Mouse (Mus musculus) layer of hippocampus, adult 9-11 months (tissue): ENCODE data around the gene Nup210.
"Not testable (repeated sequence)": the region's sequence is repeated elsewhere in the genome, so short reads cannot be mapped to it uniquely, and the experiment has no call there.

Source experiments
- DNase-seq: peaks from one replicate; pipeline ENCODE4 v3.0.0; 2022

Gene Nup210

DNA sequence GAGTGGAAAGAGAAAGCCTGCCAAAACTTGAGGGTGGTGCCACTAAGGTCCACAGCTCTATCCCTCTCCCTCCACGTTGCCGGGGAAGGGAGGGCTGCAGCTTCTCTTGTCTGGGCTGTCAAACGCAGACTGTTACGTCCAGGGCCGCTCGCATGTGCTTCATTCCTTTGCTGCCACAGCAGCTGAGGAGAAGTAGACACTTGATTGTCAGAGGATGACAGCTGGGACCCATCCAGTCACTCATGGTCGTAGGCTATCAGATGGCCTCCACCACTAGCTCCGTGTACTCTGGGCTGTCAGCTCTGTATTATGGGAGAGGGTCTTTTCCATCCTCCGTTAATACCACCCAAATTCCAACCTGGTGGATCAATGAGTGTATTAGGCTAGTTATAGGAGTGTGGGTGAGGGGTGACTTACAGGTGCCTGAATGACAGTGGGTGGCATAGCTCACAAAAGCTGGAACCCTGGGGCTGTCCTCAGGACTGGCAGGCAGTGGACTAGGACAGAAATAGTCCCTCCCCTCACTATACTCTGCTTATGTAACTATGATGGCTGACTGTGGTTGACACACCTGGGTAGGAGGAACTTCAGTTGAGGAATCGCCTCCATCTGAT lies 20.8 kb upstream of the Nup210 start:
- DNase-seq = no peak

- DNase-seq = no peak
Observed at GRCm38 (mm10) chr6:91130856-91131255, 14.2 kb upstream of the Nup210 start.

GRCm38 (mm10) chr6:91128996-91129395 lies 12.4 kb upstream of the Nup210 start:
- no peak for DNase-seq

DNA sequence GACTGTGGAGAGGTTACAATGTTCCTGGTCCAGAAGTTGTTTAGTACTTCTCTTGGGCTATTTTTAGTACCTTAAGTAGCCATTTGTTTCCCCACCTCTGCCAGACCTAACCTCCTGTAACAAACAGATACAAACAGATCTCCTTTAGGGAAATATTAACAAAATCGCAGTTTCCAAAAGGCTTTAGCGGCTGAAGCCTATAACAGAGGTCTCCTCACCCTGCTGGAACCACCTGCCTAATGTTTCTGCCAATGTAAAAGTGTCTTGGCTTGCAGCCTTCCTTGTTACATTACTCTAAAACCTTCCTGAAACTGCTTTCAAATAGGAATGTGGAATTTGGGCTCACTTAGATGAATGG lies 8.6 kb upstream of the Nup210 start:
- DNase-seq = no peak

- DNase-seq = no peak
Observed at GRCm38 (mm10) chr6:91124286-91125227, 7.9 kb upstream of the Nup210 start.

GRCm38 (mm10) chr6:91123453-91123852 lies 6.8 kb upstream of the Nup210 start:
- no peak for DNase-seq

DNA sequence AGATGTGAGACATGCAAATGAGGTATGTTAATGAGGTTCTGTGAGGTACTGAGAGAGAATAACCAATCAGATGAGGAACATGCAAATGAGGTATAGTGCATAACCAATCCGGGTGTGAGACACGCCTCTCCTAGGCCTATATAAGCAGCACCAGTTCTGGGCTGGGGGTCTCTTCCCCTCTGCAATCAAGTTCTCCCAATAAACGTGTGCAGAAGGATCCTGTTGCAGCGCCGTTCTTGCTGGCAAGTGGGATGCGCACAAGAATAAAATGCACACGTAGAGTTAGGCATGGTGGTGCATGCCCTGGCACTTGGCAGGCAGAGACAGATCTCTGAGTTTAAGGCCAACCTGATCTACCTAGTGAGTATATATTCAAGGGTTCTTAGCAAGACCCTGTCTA lies 4.5 kb upstream of the Nup210 start:
- not testable (repeated sequence) for DNase-seq

DNA sequence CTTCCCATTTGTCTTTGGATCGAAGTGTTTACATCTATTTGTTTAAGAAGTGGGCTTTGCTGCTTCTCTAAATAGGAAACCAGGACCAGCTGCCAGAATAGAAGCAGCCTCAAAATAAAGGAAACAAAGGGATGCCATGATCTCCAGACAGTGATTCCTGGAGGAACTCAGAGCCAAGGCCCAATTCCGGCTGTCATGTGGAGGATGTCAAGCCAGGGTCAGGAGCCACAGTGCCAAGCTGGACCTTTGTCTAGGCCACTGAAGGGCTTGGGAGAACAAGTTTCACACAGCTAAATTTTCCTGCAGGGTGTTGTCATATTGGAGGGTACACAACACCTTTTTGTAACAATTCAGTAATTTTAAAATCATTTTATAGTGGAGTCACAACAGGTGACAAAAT lies 3.6 kb upstream of the Nup210 start:
- DNase-seq = no peak

DNA sequence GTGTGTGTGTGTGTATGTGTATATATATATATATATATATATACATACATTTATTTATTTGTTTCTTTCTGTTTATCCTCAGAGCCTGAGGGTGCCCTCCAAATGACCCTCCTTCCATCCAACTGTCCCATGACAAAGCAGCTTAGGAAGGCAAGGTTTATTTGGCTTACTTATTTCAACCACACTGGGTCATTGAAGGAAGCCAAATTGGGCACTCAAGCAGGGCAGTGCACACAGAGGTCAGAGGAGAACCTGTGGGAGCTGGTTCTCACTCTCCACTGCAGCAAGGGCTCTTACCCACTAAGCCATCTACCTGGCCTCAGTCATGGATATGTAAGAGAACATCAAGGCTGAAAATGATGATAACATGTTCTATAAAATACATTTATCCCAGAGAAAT lies 1.9 kb upstream of the Nup210 start:
- DNase-seq = no peak

GRCm38 (mm10) chr6:91117149-91117548 lies 520 bp upstream of the Nup210 start:
- peak; percentile 18 for DNase-seq

GRCm38 (mm10) chr6:91115863-91116243 lies 776 bp downstream of the Nup210 start:
- DNase-seq = no peak

- DNase-seq = no peak
Observed at GRCm38 (mm10) chr6:91115158-91115557, 1.5 kb downstream of the Nup210 start.

DNA sequence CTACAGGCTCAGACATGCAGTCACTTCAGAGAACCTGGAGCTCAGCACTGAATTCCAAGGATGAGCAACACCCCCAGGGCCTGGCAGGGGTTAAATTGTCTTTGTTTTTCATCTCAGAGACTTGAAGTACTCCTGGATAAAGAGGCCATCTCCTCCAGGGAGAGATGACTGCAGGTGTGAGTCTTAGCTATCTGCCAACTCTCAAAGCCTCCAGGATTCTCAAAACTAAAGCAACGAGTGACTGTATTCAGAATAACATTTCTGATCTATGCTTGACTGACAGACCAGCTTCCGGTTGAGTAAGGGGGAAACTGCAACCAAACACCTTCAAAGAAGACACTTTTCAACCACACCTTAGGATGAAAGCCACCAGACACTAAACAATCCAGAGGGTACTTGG lies 1.9 kb downstream of the Nup210 start:
- no peak for DNase-seq

- no peak for DNase-seq
Observed at GRCm38 (mm10) chr6:91111954-91112252, 4.7 kb downstream of the Nup210 start.

DNA sequence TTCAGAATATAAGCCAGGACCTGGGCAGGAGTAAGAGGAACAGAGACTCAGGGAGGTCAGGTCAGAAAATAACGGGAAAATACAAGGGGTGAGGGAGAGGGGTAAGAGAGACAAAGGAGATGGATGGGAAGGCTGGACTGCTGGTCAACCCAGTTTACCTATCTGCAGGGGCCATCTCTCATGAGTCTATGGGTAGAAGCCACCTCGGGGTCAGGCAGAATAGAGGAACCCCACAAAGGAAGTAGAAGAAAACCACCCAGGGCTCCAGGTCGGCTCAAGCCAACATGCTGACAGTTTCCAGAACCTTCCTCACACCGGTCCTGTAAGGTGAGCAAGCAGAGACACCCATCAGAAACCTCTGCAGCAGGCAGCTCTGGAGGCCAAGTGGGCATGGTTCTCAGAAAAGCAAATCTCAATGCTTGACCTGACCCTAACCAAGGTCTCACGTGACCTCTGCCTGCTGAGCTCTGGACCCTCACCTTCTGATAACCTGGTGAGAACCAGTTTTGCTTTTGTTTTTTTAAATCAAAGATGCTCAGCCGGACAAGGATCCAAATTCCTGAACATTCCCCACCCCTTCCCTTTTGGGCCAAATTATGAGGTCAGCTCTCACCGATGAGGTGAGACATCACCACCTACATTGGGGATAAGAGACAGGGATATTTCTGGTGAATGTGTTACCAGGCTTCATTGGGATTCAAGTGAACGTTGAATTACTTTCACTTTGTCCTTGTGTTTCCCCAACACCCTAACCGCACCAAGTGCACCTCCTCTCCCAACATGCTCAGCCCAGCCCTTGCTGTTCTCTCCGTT lies 5.3 kb downstream of the Nup210 start:
- DNase-seq = no peak

DNA sequence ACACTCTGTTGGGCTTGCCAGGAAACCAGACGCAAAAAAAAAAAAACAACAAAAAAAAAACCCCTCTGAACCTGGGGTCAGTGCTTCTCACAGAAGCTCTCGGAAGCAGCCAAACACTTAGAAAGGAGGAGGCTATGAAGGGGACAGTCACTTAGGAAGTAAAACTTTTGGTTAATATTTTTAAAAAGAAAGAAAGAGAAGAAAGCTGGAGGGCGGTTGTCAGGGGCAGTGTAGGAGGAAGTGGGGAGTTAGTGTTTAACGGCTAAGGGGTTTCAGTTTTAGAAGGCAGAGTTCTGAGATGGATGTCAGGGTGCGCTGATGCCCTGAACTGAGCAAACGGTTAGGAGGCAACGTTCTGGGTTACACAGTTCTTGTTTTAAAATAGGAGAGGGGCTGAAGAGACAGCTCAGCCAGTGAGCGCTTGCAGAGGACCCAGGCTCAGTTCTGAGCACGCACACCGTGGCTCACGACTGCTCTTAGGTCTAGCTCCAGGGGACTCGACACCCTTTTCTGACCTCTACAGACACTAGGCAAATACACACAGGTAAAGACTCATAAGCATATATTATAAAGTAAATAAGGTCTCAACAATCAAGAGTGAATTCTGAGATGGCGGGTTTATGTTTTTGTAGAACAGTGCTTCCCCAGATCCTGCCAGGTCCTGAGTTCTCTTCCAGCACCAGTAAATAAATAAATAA lies 6.2 kb downstream of the Nup210 start:
- DNase-seq = no peak

DNA sequence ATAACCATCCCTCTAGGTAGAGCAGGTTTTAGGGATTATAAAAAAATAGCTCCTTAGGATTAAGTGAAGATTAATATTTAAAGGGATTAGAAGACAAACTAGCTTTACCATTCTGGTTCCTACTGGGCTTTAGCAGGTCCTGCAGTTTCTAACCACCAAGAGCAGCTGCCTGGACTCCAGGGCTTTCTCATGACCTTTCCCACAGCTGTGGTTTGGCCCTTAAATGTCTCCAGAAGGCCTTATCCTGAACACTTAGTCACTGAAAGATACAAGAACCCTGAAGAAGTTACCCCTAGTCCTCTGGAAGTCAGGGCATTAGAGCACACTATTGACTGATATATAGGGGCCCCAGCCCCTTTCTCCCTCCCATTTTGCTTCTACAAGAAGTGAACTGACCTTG lies 7.1 kb downstream of the Nup210 start:
- DNase-seq = no peak

DNA sequence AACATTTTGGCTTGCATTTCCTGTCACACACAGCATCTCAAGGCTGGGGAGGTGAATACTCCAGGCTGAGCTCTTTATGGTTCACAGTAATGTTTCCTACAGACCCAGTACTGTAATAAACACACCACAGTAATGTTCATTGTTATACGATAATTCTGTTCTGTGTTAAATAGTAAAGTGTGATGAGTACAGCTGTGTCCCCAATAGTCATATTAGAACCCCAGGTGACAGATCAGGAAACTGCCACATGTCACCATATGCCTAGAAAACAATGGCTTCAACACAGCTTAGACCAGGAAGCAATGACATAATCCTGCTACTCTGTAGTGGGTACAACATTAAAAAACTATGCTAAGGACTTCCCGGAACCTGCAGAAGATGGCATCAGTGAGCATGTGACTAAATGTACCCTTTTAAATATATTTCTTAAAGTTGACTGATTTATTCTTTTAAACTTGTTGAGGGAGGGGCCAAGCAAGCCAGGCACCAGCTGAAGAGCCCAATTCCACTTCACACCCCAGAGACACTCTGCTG lies 7.6 kb downstream of the Nup210 start:
- no peak for DNase-seq

DNA sequence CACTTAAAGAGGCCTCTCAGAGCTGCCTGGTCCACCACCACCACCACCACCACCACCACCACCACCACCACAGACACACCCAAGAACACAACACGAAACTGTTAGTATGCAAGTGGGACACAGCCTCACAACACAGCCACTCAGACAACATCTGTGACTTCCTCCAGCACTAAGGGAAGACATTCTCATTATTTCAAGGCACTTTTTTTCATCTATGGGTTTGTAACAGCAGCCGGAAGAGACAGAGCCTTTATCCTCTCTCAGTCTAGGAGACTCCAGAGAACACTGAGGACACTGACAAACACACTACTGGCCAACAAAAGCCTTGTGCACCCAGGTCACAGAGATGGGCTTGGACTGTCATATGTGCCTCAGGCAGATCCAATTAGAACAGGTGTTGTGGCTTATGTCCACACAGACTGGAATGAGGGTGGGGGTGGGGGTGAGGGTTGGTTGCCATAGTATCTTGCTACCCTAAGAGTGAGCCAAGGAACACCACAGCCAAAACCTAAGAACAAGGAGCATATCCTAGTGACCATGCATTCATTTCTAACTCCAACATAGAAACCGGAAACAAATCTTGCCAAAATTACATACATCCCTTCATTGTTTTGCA lies 8.2 kb downstream of the Nup210 start:
- DNase-seq = no peak

- DNase-seq = no peak
Observed at GRCm38 (mm10) chr6:91105400-91106129, 11.1 kb downstream of the Nup210 start.

DNA sequence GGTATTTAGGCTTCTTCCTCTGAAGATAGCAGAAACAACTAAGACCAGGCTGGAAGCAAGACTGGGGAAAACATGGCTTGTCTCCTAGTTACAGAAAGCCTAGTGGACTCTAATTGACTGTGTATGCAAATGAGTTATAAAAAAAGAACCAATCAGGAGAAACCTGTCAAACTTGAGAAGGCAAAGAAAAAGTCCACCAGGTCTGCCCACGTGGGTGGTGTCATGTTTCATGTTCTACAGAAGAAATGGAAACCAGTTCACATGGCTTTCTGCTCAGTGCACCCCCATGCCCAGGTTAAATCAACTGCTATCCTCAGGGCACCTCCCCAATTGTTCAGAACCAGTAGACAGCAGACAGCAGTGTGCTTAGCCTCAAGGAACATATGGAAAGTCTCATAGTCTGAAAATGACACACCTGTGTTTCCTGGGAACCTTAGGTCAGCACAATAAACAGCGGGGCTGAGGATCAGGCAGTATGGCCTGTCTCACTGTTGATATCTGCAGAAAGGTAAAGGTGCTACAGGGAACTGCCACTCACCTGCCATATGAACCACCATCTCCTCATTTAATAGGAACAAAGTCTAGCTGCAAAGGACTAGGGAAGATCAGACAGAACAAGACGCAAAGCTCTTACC lies 11.7 kb downstream of the Nup210 start:
- DNase-seq = no peak
